Mouse (Mus musculus) liver, embryonic 14.5 days (tissue): ENCODE measurements around the gene 1700029F12Rik.

Experiments used
- CTCF ChIP-seq: IDR thresholded peaks from 2 replicates; pipeline ENCODE4 v1.5.1; 2016; ENCODE audit warnings: antibody characterized with exemption, low read depth, control low read depth
- EP300 ChIP-seq: IDR thresholded peaks from 2 replicates; pipeline ENCODE4 v1.6.1; 2016; ENCODE audit warnings: antibody characterized with exemption, low read depth

DNA sequence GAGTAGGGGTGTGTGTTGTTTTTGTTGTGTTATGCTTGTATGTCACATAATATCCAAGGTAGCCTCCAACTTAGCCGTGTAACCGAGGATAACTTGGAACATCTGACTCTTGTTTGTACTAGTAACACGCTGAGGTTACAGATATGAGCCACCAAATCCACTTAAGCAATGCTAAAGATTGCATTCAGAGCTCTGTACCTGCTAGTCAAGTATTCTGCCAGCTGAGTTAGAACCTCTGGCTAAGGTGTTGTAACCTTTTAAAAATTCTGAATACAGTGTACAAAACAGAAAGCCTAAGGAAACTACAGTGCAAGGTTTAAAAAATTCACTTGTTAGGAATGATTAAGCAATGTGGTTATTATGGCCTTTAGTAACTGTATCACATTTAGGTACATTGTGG lies 46.5 kb upstream of the 1700029F12Rik start:
- TF ChIP-seq CTCF (no peak), EP300 (no peak)
